Mouse (Mus musculus): ENCODE measurements around the gene Cabp2.

DNA sequence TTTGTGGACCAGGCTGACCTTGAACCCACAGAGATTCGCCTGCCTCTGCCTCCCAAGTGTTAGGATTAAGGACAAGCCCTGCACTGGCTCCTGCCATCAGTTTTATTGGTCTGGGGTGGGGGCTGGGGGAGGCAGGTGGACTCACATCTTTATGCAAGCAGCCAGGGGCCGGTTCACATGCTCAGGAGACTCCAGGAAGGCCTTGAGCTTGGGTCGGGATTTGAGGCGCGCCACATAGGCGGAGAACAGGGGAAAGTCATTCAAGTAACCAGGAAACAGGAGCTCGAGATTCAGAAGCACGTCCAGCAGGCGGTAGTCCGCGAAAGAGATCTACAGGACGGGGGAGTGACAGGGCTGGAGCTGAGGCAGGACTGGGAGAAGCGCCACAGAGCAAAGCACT lies 24.0 kb upstream of the Cabp2 start:
- TF ChIP-seq CTCF (IDR thresholded peaks at IDR 0.05; ENCODE audit: borderline replicate concordance, insufficient read depth, low read length) (no peak), POLR2A (IDR thresholded peaks at IDR 0.05; ENCODE audit: low read depth, low read length) (no peak)
